17 mouse cellular contexts compared by ENCODE assay signal in the genomic region with DNA sequence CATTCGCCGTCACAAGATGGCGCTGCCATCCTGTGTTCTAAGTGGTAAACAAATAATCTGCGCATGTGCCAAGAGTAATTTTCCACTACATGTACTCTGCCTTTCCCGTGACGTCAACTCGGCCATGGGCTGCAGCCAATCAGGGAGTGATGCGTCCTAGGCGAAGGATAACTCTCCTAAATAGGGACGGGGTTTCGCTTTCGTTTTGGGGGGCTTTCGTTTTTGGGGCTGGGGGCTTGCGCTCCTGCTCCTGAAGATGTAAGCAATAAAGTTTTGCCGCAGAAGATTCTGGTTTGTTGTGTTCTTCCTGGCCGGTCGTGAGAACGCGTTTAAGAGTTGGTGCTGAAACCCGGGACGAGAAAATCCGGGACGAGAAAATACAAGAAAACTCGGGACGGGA. TPM values are rescaled to one million over a fixed set of nuclear protein-coding genes. Genes with fewer than 3 reads are reported as not detected.
DNase-seq lines count a peak whose midpoint lies in the region; TF ChIP-seq lines count a peak whose summit lies in the region.
"Not testable (repeated sequence)": the region's sequence is repeated elsewhere in the genome, so short reads cannot be mapped to it uniquely, and the experiment has no call there.
"Had no signal": no experiment of that assay in that cellular context is flagged by ENCODE, and none has a peak within 500 bp of the region (broad histone marks: within the 10 kb centered on the region; RNA-seq: fewer than 3 reads in every experiment).

No protein-coding gene starts in this region.

- TF ChIP-seq CTCF in gastrocnemius, adult 2 months (IDR thresholded peaks at IDR 0.05): not testable (repeated sequence)

- intact Hi-C loops in gastrocnemius, adult 2 months (cut with DNase I): not testable (repeated sequence)

- not testable (repeated sequence) for H3K4me3 ChIP-seq in gastrocnemius, adult 2 months

- DNase-seq in gastrocnemius, adult 2 months: peak; percentile 3
- peak; percentile 1 for DNase-seq in gastrocnemius, postnatal 10 days
- DNase-seq in heart, adult 11 months: peak; percentile 67
- peak; percentile 8 for DNase-seq in testis, postnatal 10 days (ENCODE audit: low spot score)
- DNase-seq in urinary bladder, postnatal 25 days (ENCODE audit: low spot score): peak; percentile 1

- not testable (repeated sequence) for H3K27ac ChIP-seq in gastrocnemius, adult 2 months

RNA-seq across cellular contexts. Expression of gene Vmn2r35, which starts 25.5 kb away (rescaled TPM):
- total RNA-seq in gastrocnemius, adult 2 months (2021): not detected
- total RNA-seq in gastrocnemius, postnatal 10 days (2021): not detected
- total RNA-seq: adrenal gland, adult 18-20 months; adrenal gland, adult 2 months; adrenal gland, adult 8-10 months; adrenal gland, postnatal 10 days; adrenal gland, postnatal 14 days; adrenal gland, postnatal 25 days; adrenal gland, postnatal 36 days; adrenal gland, postnatal 4 days; CH12.LX; ES-E14; G1E; MEL had no signal

Comparison
In these comparisons a context has a peak if more than half of its experiments do, and no peak if none do; other contexts are left out.
1. DNase-seq: peak in every context shown above with its lines; median percentile 67 in heart, adult 11 months; 8 in testis, postnatal 10 days; 3 in gastrocnemius, adult 2 months; 1 in gastrocnemius, postnatal 10 days; 1 in urinary bladder, postnatal 25 days.